Mouse (Mus musculus) bone marrow macrophage, adult 2 months (primary cell): Measurements from ENCODE around the gene Opn4.

Experiments
- CTCF ChIP-seq: IDR thresholded peaks from 2 replicates; pipeline ENCODE4 v1.5.1; 2012; ENCODE audit warnings: low read depth, mild to moderate bottlenecking, low read length, moderate library complexity
- POLR2A ChIP-seq: IDR thresholded peaks from 2 replicates; pipeline ENCODE4 v1.6.1; 2012; ENCODE audit warnings: mild to moderate bottlenecking, low read depth, low read length, borderline replicate concordance

DNA sequence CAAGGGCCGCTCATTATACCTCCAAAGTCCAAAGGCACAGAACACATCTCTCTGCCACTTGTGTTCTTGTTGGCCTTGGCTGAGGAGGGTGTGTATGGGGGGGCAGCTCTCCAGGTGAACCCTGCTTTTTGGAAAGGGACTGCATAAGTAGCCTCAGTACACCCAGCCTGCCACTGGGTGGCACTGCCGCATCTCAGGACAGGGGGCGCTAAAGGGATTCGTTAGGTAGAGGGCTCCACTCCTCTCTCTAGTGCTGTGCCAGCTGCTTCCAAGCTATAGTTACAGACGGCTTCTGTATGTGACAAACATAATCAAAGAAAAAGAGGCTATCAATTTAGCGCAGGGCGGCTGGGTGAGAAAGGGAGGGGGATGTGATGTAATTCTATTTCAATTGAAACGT, 16.9 kb upstream of the Opn4 start:
- TF ChIP-seq CTCF (peak; percentile 97), POLR2A (no peak)
